Mouse (Mus musculus): ENCODE data around the gene Ddx54.
A peak's percentile ranks its signal among the peaks of the same experiment; 100 is the strongest.

The Ddx54 gene

GRCm38 (mm10) chr5:120622198-120622851 is 9.8 kb downstream of the Ddx54 start:
- Histone ChIP-seq H3K9me3 (ENCODE audit: low read length) (no peaks in the 10 kb centered on the region), H3K36me3 (ENCODE audit: insufficient read depth, low read length) (peaks cover 98% of the 10 kb centered on the region), H3K27me3 (ENCODE audit: insufficient read depth, low read length) (no peaks in the 10 kb centered on the region), H3K4me1 (replicated peaks; ENCODE audit: low read depth, low read length) (peaks cover 93% of the 10 kb centered on the region), H3K4me3 (replicated peaks; ENCODE audit: low read length) (0 out of 2 replicates have a peak overlapping the region, but pooled peaks have one; percentile 20)
- no peak for TF ChIP-seq POU5F1 (IDR thresholded peaks at IDR 0.05; ENCODE audit: borderline replicate concordance, low read length)
- no peak for TF ChIP-seq CTCF (conservative IDR thresholded peaks at IDR 0.05; ENCODE audit: low read length)
- TF ChIP-seq NANOG (IDR thresholded peaks at IDR 0.05; ENCODE audit: borderline replicate concordance, low read length): no peak

GRCm38 (mm10) chr5:120624427-120624826 is 11.9 kb downstream of the Ddx54 start:
- Histone ChIP-seq H3K4me1 (replicated peaks; ENCODE audit: low read depth, low read length) (peaks cover 93% of the 10 kb centered on the region), H3K9me3 (ENCODE audit: low read length) (no peaks in the 10 kb centered on the region), H3K4me3 (replicated peaks; ENCODE audit: low read length) (no peak overlapping the region), H3K36me3 (ENCODE audit: insufficient read depth, low read length) (peaks cover 98% of the 10 kb centered on the region), H3K27me3 (ENCODE audit: insufficient read depth, low read length) (no peaks in the 10 kb centered on the region)
- TF ChIP-seq CTCF (conservative IDR thresholded peaks at IDR 0.05; ENCODE audit: low read length): no peak
- no peak for TF ChIP-seq NANOG (IDR thresholded peaks at IDR 0.05; ENCODE audit: borderline replicate concordance, low read length)
- no peak for TF ChIP-seq POU5F1 (IDR thresholded peaks at IDR 0.05; ENCODE audit: borderline replicate concordance, low read length)

GRCm38 (mm10) chr5:120626399-120626798 is 13.9 kb downstream of the Ddx54 start:
- peak overlapping the region; percentile 39; the same call in 1 of the 2 replicates for H3K4me3 ChIP-seq (replicated peaks; ENCODE audit: low read length)
- no peaks in the 10 kb centered on the region for H3K9me3 ChIP-seq (ENCODE audit: low read length)
- peaks cover 14% of the 10 kb centered on the region for H3K27me3 ChIP-seq (ENCODE audit: insufficient read depth, low read length)
- peaks cover 93% of the 10 kb centered on the region for H3K4me1 ChIP-seq (replicated peaks; ENCODE audit: low read depth, low read length)
- no peak for TF ChIP-seq POU5F1 (IDR thresholded peaks at IDR 0.05; ENCODE audit: borderline replicate concordance, low read length)
- TF ChIP-seq CTCF (conservative IDR thresholded peaks at IDR 0.05; ENCODE audit: low read length): no peak
- no peak for TF ChIP-seq NANOG (IDR thresholded peaks at IDR 0.05; ENCODE audit: borderline replicate concordance, low read length)
- peaks cover 79% of the 10 kb centered on the region for H3K36me3 ChIP-seq (ENCODE audit: insufficient read depth, low read length)

GRCm38 (mm10) chr5:120627515-120628300 is 15.2 kb downstream of the Ddx54 start:
- Histone ChIP-seq H3K27me3 (ENCODE audit: insufficient read depth, low read length) (peaks cover 16% of the 10 kb centered on the region), H3K4me3 (replicated peaks; ENCODE audit: low read length) (no peak overlapping the region), H3K4me1 (replicated peaks; ENCODE audit: low read depth, low read length) (peaks cover 83% of the 10 kb centered on the region), H3K9me3 (ENCODE audit: low read length) (peaks cover 10% of the 10 kb centered on the region), H3K36me3 (ENCODE audit: insufficient read depth, low read length) (peaks cover 66% of the 10 kb centered on the region)
- TF ChIP-seq CTCF (conservative IDR thresholded peaks at IDR 0.05; ENCODE audit: low read length) (no peak), NANOG (IDR thresholded peaks at IDR 0.05; ENCODE audit: borderline replicate concordance, low read length) (no peak), POU5F1 (IDR thresholded peaks at IDR 0.05; ENCODE audit: borderline replicate concordance, low read length) (no peak)

GRCm38 (mm10) chr5:120628624-120629023 is 16.1 kb downstream of the Ddx54 start:
- peaks cover 76% of the 10 kb centered on the region for H3K4me1 ChIP-seq (replicated peaks; ENCODE audit: low read depth, low read length)
- H3K4me3 ChIP-seq (replicated peaks; ENCODE audit: low read length): no peak overlapping the region
- TF ChIP-seq POU5F1 (IDR thresholded peaks at IDR 0.05; ENCODE audit: borderline replicate concordance, low read length): no peak
- no peak for TF ChIP-seq CTCF (conservative IDR thresholded peaks at IDR 0.05; ENCODE audit: low read length)
- no peak for TF ChIP-seq NANOG (IDR thresholded peaks at IDR 0.05; ENCODE audit: borderline replicate concordance, low read length)
- peaks cover 57% of the 10 kb centered on the region for H3K36me3 ChIP-seq (ENCODE audit: insufficient read depth, low read length)
- peaks cover 13% of the 10 kb centered on the region for H3K9me3 ChIP-seq (ENCODE audit: low read length)
- peaks cover 16% of the 10 kb centered on the region for H3K27me3 ChIP-seq (ENCODE audit: insufficient read depth, low read length)

GRCm38 (mm10) chr5:120631128-120631527 is 18.6 kb downstream of the Ddx54 start:
- peaks cover 32% of the 10 kb centered on the region for H3K36me3 ChIP-seq (ENCODE audit: insufficient read depth, low read length)
- no peak for TF ChIP-seq POU5F1 (IDR thresholded peaks at IDR 0.05; ENCODE audit: borderline replicate concordance, low read length)
- no peak for TF ChIP-seq NANOG (IDR thresholded peaks at IDR 0.05; ENCODE audit: borderline replicate concordance, low read length)
- no peak for TF ChIP-seq CTCF (conservative IDR thresholded peaks at IDR 0.05; ENCODE audit: low read length)
- peaks cover 58% of the 10 kb centered on the region for H3K4me1 ChIP-seq (replicated peaks; ENCODE audit: low read depth, low read length)
- peaks cover 13% of the 10 kb centered on the region for H3K9me3 ChIP-seq (ENCODE audit: low read length)
- peak overlapping the region; percentile 51 for H3K4me3 ChIP-seq (replicated peaks; ENCODE audit: low read length)
- H3K27me3 ChIP-seq (ENCODE audit: insufficient read depth, low read length): peaks cover 23% of the 10 kb centered on the region

- TF ChIP-seq POU5F1 (IDR thresholded peaks at IDR 0.05; ENCODE audit: borderline replicate concordance, low read length) (no peak), CTCF (conservative IDR thresholded peaks at IDR 0.05; ENCODE audit: low read length) (peak; percentile 62)
These were observed 19.4 kb downstream of the Ddx54 start for GRCm38 (mm10) chr5:120631892-120632291.

GRCm38 (mm10) chr5:120634131-120634530 is 21.6 kb downstream of the Ddx54 start, which contains the start of gene Cfap73:
TSS of gene Cfap73 (minus strand) at chr5:120634235.
- H3K4me1 ChIP-seq (replicated peaks; ENCODE audit: low read depth, low read length): peaks cover 30% of the 10 kb centered on the region
- TF ChIP-seq NANOG (IDR thresholded peaks at IDR 0.05; ENCODE audit: borderline replicate concordance, low read length) (no peak), CTCF (conservative IDR thresholded peaks at IDR 0.05; ENCODE audit: low read length) (no peak), POU5F1 (IDR thresholded peaks at IDR 0.05; ENCODE audit: borderline replicate concordance, low read length) (no peak)
- no peak within 1 kb of the TSS for H3K4me3 ChIP-seq (replicated peaks; ENCODE audit: low read length)
- peaks cover 27% of the 10 kb centered on the region for H3K27me3 ChIP-seq (ENCODE audit: insufficient read depth, low read length)
- H3K36me3 ChIP-seq (ENCODE audit: insufficient read depth, low read length): peaks cover 4% of the 10 kb centered on the region
- H3K9me3 ChIP-seq (ENCODE audit: low read length): peaks cover 13% of the 10 kb centered on the region

More at GRCm38 (mm10) chr5:120631892-120632291, 19.4 kb downstream of the Ddx54 start:
- H3K9me3 ChIP-seq (ENCODE audit: low read length): peaks cover 13% of the 10 kb centered on the region
- H3K4me1 ChIP-seq (replicated peaks; ENCODE audit: low read depth, low read length): peaks cover 52% of the 10 kb centered on the region
- H3K36me3 ChIP-seq (ENCODE audit: insufficient read depth, low read length): peaks cover 27% of the 10 kb centered on the region
- H3K27me3 ChIP-seq (ENCODE audit: insufficient read depth, low read length): peaks cover 23% of the 10 kb centered on the region
- no peak overlapping the region for H3K4me3 ChIP-seq (replicated peaks; ENCODE audit: low read length)
